Comparison of ENCODE assay signal across 8 mouse cellular contexts in genomic region chr7:123030295-123030694, GRCm38 (mm10).
DNase-seq lines count a peak whose midpoint lies in the region; ATAC-seq and TF ChIP-seq lines count a peak whose summit lies in the region.

No protein-coding gene starts in this region.

- DNase-seq in cerebellum, adult 11 months: peak; percentile 20
- DNase-seq in cerebellum, postnatal 36 days: no peak
- DNase-seq in lung, embryonic 14.5 days: no peak
- DNase-seq in lung, postnatal 36 days: no peak
- no peak for DNase-seq in spleen, adult 18-20 months
- DNase-seq in right cerebral cortex, postnatal 25 days: no peak

- no peak overlapping the region for H3K27ac ChIP-seq in lung, embryonic 14.5 days (ENCODE audit: low read depth)
- H3K27ac ChIP-seq in limb, embryonic 12.5 days: no peak overlapping the region; the same call in none of the 2 replicates
- H3K27ac ChIP-seq in small intestine, adult 2 months (ENCODE audit: insufficient read depth, low read depth, low read length): no peak overlapping the region

- H3K4me3 ChIP-seq in lung, embryonic 14.5 days (ENCODE audit: low read depth, low read length): peak overlapping the region; percentile 33
- H3K4me3 ChIP-seq in limb, embryonic 12.5 days (replicated peaks): peak overlapping the region; percentile 43
- H3K4me3 ChIP-seq in small intestine, adult 2 months (ENCODE audit: low read depth, low read length): peak overlapping the region; percentile 44; the same call in 1 of the 2 replicates

- no peaks in the 10 kb centered on the region for H3K36me3 ChIP-seq in lung, embryonic 14.5 days (ENCODE audit: insufficient read depth)
- no peaks in the 10 kb centered on the region for H3K36me3 ChIP-seq in limb, embryonic 12.5 days
- no peaks in the 10 kb centered on the region for H3K36me3 ChIP-seq in small intestine, adult 2 months (ENCODE audit: control insufficient read depth, insufficient read depth, low read length)

- WGBS in lung, embryonic 14.5 days: 19% methylated on average over 13 of the region's 13 CpGs
- 24% methylated on average over 13 of the region's 13 CpGs for WGBS in limb, embryonic 12.5 days
- 11% methylated on average over 13 of the region's 13 CpGs for WGBS in small intestine, adult 2 months

- no peak for TF ChIP-seq CTCF in lung, embryonic 14.5 days (IDR thresholded peaks at IDR 0.05; ENCODE audit: low read depth)
- TF ChIP-seq CTCF in small intestine, adult 2 months (IDR thresholded peaks at IDR 0.05; ENCODE audit: extremely low read depth, insufficient read length, insufficient replicate concordance, low read depth, low read length): no peak

- no peak overlapping the region for H3K9ac ChIP-seq in lung, embryonic 14.5 days
- peak overlapping the region; percentile 57; the same call in 1 of the 2 replicates for H3K9ac ChIP-seq in limb, embryonic 12.5 days (replicated peaks)

- TF ChIP-seq POLR2A in small intestine, adult 2 months (IDR thresholded peaks at IDR 0.05; ENCODE audit: low read depth, low read length): no peak

- 0 out of 2 replicates have a peak, but pooled peaks cover 3% of the 10 kb centered on the region for H3K4me1 ChIP-seq in lung, embryonic 14.5 days (ENCODE audit: insufficient read depth)
- H3K4me1 ChIP-seq in limb, embryonic 12.5 days (replicated peaks): peaks cover 8% of the 10 kb centered on the region; the same call in 1 of the 2 replicates
- no peaks in the 10 kb centered on the region for H3K4me1 ChIP-seq in small intestine, adult 2 months (ENCODE audit: control insufficient read depth, insufficient read depth, insufficient read length, low read length)

- H3K27me3 ChIP-seq in lung, embryonic 14.5 days (ENCODE audit: insufficient read depth, low read length): no peaks in the 10 kb centered on the region
- no peaks in the 10 kb centered on the region; the same call in 1 of the 2 replicates for H3K27me3 ChIP-seq in limb, embryonic 12.5 days
- peaks cover 6% of the 10 kb centered on the region for H3K27me3 ChIP-seq in small intestine, adult 2 months (ENCODE audit: control insufficient read depth, insufficient read depth, low read length)

- H3K4me2 ChIP-seq in lung, embryonic 14.5 days: peak overlapping the region; percentile 75
- peak overlapping the region; percentile 82 for H3K4me2 ChIP-seq in limb, embryonic 12.5 days

- peaks cover 3% of the 10 kb centered on the region; the same call in 1 of the 2 replicates for H3K9me3 ChIP-seq in lung, embryonic 14.5 days (ENCODE audit: low read depth, low read length)
- no peaks in the 10 kb centered on the region for H3K9me3 ChIP-seq in limb, embryonic 12.5 days

- 0 out of 2 replicates have a peak, but pooled peaks have one; percentile 8 for ATAC-seq in lung, embryonic 14.5 days (ENCODE audit: insufficient read depth)
- no peak for ATAC-seq in limb, embryonic 12.5 days (ENCODE audit: insufficient number of reproducible peaks, insufficient read depth, low FRiP score, low TSS enrichment, low read depth)
